Mouse (Mus musculus) forebrain, embryonic 13.5 days (tissue): ENCODE data around the gene Tgfbi. TPM values are rescaled to one million over a fixed set of nuclear protein-coding genes. Genes with fewer than 3 reads are reported as not detected.

Source experiments
- ATAC-seq: fragments of 200-750 bp; cut with Nextera tagmentation; 2 replicates; pipeline ENCODE4 v1.8.0; 2017
- H3K27ac ChIP-seq: fragments of 300-500 bp; sonication (generic); 2 replicates; pipeline ENCODE4 v1.5.1; 2015; ENCODE audit warnings: inconsistent platforms, mild to moderate bottlenecking, moderate library complexity
- H3K27me3 ChIP-seq: fragments of 300-500 bp; sonication (generic); 2 replicates; pipeline ENCODE4 v1.6.1; 2015; ENCODE audit warnings: mild to moderate bottlenecking, inconsistent platforms
- H3K36me3 ChIP-seq: fragments of 300-500 bp; sonication (generic); 2 replicates; pipeline ENCODE4 v1.6.1; 2015; ENCODE audit warnings: mild to moderate bottlenecking, inconsistent platforms; ENCODE audit not compliant: poor library complexity, severe bottlenecking
- H3K4me1 ChIP-seq: fragments of 300-500 bp; sonication (generic); 2 replicates; pipeline ENCODE4 v1.6.1; 2015; ENCODE audit warnings: inconsistent platforms
- H3K4me2 ChIP-seq: fragments of 300-500 bp; sonication (generic); 2 replicates; pipeline ENCODE4 v1.6.1; 2015; ENCODE audit warnings: inconsistent platforms, mild to moderate bottlenecking, moderate library complexity
- H3K4me3 ChIP-seq: fragments of 300-500 bp; sonication (generic); 2 replicates; pipeline ENCODE4 v1.5.1; 2015; ENCODE audit warnings: mild to moderate bottlenecking, inconsistent platforms
- H3K9ac ChIP-seq: fragments of 300-500 bp; sonication (generic); 2 replicates; pipeline ENCODE4 v1.6.1; 2015; ENCODE audit warnings: mild to moderate bottlenecking, inconsistent platforms
- H3K9me3 ChIP-seq: fragments of 300-500 bp; sonication (generic); replicated peaks from 2 replicates; pipeline ENCODE4 v1.6.1; 2016; ENCODE audit warnings: inconsistent platforms
- WGBS: fragments of 180-500 bp; shearing (Covaris S2); methylation state at CpG from one replicate; pipeline ENCODE4 v1.1.7; 2015; 5-methylcytosine and 5-hydroxymethylcytosine counted together
- polyA plus RNA-seq: library from polyadenylated mRNA; unstranded; fragments of >200 nt; fragmentation: Nextera tagmentation; extraction: Ambion mirVana; gene quantifications from 2 replicates; pipeline ENCODE4 v1.2.1, GENCODE M21; 2015

Tgfbi gene
- polyA plus RNA-seq, 1 experiment from 2014 or later = 4.8 TPM

DNA sequence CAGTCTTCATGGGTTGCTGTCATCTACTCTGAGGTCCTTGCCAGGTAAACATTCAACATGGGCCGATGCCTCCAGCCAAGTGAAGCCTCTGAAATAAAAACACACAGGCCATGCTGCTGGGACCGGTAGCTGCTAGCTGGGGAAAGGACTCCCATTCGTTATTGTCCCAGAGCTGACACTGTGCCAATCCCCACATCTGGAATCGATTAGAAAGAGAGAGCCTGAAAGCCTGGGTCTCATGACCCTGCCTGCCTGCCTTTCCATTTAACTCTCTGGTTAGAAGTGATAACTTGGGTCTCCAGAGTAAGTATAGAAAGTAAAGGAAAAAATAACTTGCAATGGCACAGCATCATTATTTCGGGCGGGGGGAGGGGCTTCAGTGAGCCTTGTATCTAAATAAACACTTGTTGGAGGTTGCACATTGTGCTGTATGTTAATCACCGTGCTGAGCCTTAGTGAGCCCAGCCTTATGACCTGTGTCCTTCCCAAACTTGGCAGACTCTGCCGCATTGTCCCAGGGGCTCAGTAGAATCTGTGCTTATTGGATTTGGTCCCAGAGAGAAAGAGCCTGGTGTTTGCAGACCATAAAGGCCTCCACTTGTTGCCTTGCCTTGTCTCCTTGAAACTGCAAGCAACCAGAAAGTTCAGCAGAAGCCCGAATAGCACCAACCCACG is 9.0 kb upstream of the Tgfbi start:
- Histone ChIP-seq H3K27ac (no peak overlapping the region), H3K36me3 (no peaks in the 10 kb centered on the region), H3K4me1 (peaks cover 30% of the 10 kb centered on the region), H3K4me3 (no peak overlapping the region), H3K4me2 (no peak overlapping the region), H3K9me3 (no peaks in the 10 kb centered on the region), H3K27me3 (no peaks in the 10 kb centered on the region), H3K9ac (no peak overlapping the region)
- WGBS = 80% methylated on average over 10 of the region's 10 CpGs
- no peak for ATAC-seq

- Histone ChIP-seq H3K36me3 (no peaks in the 10 kb centered on the region), H3K9ac (no peak overlapping the region), H3K27ac (no peak overlapping the region), H3K9me3 (no peaks in the 10 kb centered on the region), H3K27me3 (no peaks in the 10 kb centered on the region), H3K4me2 (no peak overlapping the region), H3K4me3 (no peak overlapping the region), H3K4me1 (peaks cover 30% of the 10 kb centered on the region)
- no peak for ATAC-seq
- WGBS = 50% methylated on average over 11 of the region's 11 CpGs
Observed at GRCm38 (mm10) chr13:56601199-56601598, 8.1 kb upstream of the Tgfbi start.

DNA sequence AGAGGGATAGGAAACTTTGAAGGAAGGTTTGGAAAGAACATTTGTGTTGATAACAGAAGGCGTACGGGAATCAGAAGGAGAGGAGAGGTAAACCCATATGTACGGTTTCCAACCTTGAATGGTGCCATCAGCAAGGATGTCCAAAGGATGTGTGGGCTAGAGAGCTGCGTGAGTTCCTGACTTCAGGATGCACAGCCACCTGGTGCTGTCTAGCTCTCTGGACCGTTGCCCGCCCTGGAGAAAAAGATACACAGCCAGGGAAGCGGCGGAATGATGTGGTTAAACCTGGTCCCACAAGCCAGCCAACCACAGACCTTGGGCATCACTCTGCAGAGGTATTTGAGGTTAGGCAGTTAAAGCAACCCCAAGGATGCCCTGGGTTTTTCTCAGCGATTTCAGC is 3.8 kb upstream of the Tgfbi start:
- Histone ChIP-seq H3K27me3 (peaks cover 29% of the 10 kb centered on the region), H3K4me3 (no peak overlapping the region), H3K9me3 (no peaks in the 10 kb centered on the region), H3K27ac (no peak overlapping the region), H3K4me2 (no peak overlapping the region), H3K9ac (no peak overlapping the region), H3K4me1 (peaks cover 27% of the 10 kb centered on the region), H3K36me3 (no peaks in the 10 kb centered on the region)
- no peak for ATAC-seq
- WGBS = 92% methylated on average over 9 of the region's 9 CpGs

- Histone ChIP-seq H3K4me3 (no peak overlapping the region), H3K36me3 (no peaks in the 10 kb centered on the region), H3K9me3 (no peaks in the 10 kb centered on the region), H3K27me3 (peaks cover 37% of the 10 kb centered on the region), H3K27ac (no peak overlapping the region), H3K4me1 (peaks cover 18% of the 10 kb centered on the region), H3K9ac (no peak overlapping the region), H3K4me2 (no peak overlapping the region)
- 64% methylated on average over 11 of the region's 11 CpGs for WGBS
- ATAC-seq = no peak
Observed at GRCm38 (mm10) chr13:56606724-56607123, 2.6 kb upstream of the Tgfbi start.

- Histone ChIP-seq H3K4me3 (no peak overlapping the region), H3K9ac (no peak overlapping the region), H3K27ac (no peak overlapping the region), H3K4me2 (no peak overlapping the region), H3K9me3 (no peaks in the 10 kb centered on the region), H3K4me1 (peaks cover 22% of the 10 kb centered on the region), H3K36me3 (no peaks in the 10 kb centered on the region), H3K27me3 (peaks cover 40% of the 10 kb centered on the region)
- 55% methylated on average over 7 of the region's 7 CpGs for WGBS
- ATAC-seq = no peak
Observed at GRCm38 (mm10) chr13:56607225-56607624, 2.1 kb upstream of the Tgfbi start.

DNA sequence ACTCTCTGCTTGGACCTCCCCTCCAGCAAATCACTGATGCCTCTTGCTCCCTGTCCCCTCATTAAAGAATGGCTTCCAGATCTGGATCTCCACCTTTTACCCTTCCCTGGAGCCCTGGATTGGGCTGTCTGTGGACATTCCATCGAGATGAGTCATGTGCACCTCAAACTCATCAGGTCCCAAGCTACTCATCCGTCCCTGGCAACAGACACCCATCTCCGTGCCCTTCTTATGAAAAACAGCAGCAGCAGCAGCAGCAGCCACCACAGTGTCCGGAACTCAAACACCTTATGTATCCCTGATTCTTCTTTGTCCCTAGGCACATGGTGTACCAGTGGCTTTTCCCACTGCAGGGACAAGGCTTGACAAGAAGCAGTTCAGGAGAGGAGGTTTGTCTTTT is 1.5 kb upstream of the Tgfbi start:
- H3K27ac ChIP-seq = no peak overlapping the region
- no peak overlapping the region for H3K4me2 ChIP-seq
- H3K27me3 ChIP-seq = peaks cover 43% of the 10 kb centered on the region
- peaks cover 25% of the 10 kb centered on the region for H3K4me1 ChIP-seq
- no peaks in the 10 kb centered on the region for H3K36me3 ChIP-seq
- H3K9ac ChIP-seq = no peak overlapping the region
- ATAC-seq = no peak
- H3K4me3 ChIP-seq = no peak overlapping the region
- 85% methylated on average over 4 of the region's 4 CpGs for WGBS
- no peaks in the 10 kb centered on the region for H3K9me3 ChIP-seq

- Histone ChIP-seq H3K9me3 (no peaks in the 10 kb centered on the region), H3K4me3 (no peak overlapping the region), H3K27ac (no peak overlapping the region), H3K9ac (no peak overlapping the region), H3K4me2 (no peak overlapping the region), H3K36me3 (no peaks in the 10 kb centered on the region), H3K4me1 (peaks cover 37% of the 10 kb centered on the region), H3K27me3 (peaks cover 52% of the 10 kb centered on the region)
- ATAC-seq = no peak
- WGBS = 85% methylated on average over 4 of the region's 4 CpGs
Observed at GRCm38 (mm10) chr13:56611129-56611528, 1.8 kb downstream of the Tgfbi start.

- no peak for ATAC-seq
- H3K36me3 ChIP-seq = no peaks in the 10 kb centered on the region
- H3K27me3 ChIP-seq = peaks cover 52% of the 10 kb centered on the region
- 52% methylated on average over 3 of the region's 3 CpGs for WGBS
- H3K4me2 ChIP-seq = no peak overlapping the region
- peaks cover 36% of the 10 kb centered on the region for H3K4me1 ChIP-seq
- no peaks in the 10 kb centered on the region for H3K9me3 ChIP-seq
- no peak overlapping the region for H3K4me3 ChIP-seq
- no peak overlapping the region for H3K9ac ChIP-seq
- no peak overlapping the region for H3K27ac ChIP-seq
Observed at GRCm38 (mm10) chr13:56611741-56612140, 2.4 kb downstream of the Tgfbi start.

GRCm38 (mm10) chr13:56612331-56612730 is 3.0 kb downstream of the Tgfbi start:
- H3K27ac ChIP-seq = no peak overlapping the region
- peaks cover 30% of the 10 kb centered on the region for H3K4me1 ChIP-seq
- H3K9me3 ChIP-seq = no peaks in the 10 kb centered on the region
- no peaks in the 10 kb centered on the region for H3K36me3 ChIP-seq
- peaks cover 52% of the 10 kb centered on the region for H3K27me3 ChIP-seq
- H3K9ac ChIP-seq = no peak overlapping the region
- no peak overlapping the region for H3K4me2 ChIP-seq
- WGBS = 15% methylated on average over 10 of the region's 10 CpGs
- no peak overlapping the region for H3K4me3 ChIP-seq
- ATAC-seq = no peak

- H3K4me3 ChIP-seq = no peak overlapping the region
Observed at GRCm38 (mm10) chr13:56613366-56613998, 4.2 kb downstream of the Tgfbi start.

DNA sequence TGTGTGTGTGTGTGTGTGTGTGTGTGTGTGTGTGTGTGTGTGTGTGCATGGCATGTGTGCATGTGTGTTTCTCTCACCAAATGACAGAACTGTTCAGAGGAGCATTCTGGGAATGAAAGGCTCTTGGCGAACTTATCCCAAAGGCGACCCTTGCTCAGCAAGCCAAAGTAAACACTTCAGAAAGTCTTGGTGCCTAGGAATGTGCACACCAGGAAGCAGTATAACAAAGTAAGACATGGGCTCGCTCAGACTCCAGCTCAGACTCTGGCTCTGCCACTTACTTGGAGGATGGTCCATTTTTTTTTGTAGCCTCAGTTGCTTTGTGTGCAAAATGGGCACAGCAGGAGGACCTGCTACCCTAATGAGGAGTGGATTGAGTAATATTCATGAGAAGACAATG is 5.4 kb downstream of the Tgfbi start:
- Histone ChIP-seq H3K4me2 (no peak overlapping the region), H3K9ac (no peak overlapping the region), H3K4me3 (no peak overlapping the region), H3K9me3 (no peaks in the 10 kb centered on the region), H3K4me1 (peaks cover 23% of the 10 kb centered on the region), H3K36me3 (no peaks in the 10 kb centered on the region), H3K27ac (no peak overlapping the region), H3K27me3 (peaks cover 30% of the 10 kb centered on the region)
- ATAC-seq = no peak
- 70% methylated on average over 3 of the region's 3 CpGs for WGBS

More at GRCm38 (mm10) chr13:56613366-56613998, 4.2 kb downstream of the Tgfbi start:
- Histone ChIP-seq H3K9ac (no peak overlapping the region), H3K27me3 (peaks cover 42% of the 10 kb centered on the region), H3K27ac (no peak overlapping the region), H3K36me3 (no peaks in the 10 kb centered on the region), H3K4me1 (peaks cover 30% of the 10 kb centered on the region), H3K4me2 (no peak overlapping the region), H3K9me3 (no peaks in the 10 kb centered on the region)
- no peak; the same call in 1 of the 2 replicates for ATAC-seq
- WGBS = 66% methylated on average over 9 of the region's 9 CpGs

DNA sequence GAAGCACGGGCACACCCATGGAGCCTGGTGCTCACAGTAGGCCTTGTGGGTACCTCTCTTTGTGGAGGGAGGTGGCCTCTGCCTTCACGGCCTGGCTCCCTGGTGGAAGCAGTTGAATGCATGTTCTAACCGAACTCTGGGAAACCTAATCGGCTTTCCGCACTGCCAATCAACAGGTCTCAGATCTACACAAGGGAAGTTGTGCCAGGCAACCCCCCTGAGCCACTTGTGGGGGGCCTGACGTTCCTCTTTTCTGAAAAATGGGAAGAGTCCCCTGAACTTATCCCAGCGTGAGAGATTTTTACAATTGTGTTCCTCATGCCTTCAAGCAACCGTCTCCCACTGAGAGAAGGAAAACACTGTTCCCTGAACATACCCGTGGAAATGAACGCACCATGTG is 5.9 kb downstream of the Tgfbi start:
- Histone ChIP-seq H3K4me1 (peaks cover 20% of the 10 kb centered on the region), H3K9ac (no peak overlapping the region), H3K4me2 (no peak overlapping the region), H3K27me3 (peaks cover 26% of the 10 kb centered on the region), H3K36me3 (no peaks in the 10 kb centered on the region), H3K4me3 (no peak overlapping the region), H3K27ac (no peak overlapping the region), H3K9me3 (no peaks in the 10 kb centered on the region)
- WGBS = 50% methylated on average over 10 of the region's 10 CpGs
- no peak for ATAC-seq

- 60% methylated on average over 9 of the region's 9 CpGs for WGBS
- H3K9ac ChIP-seq = no peak overlapping the region
- no peaks in the 10 kb centered on the region for H3K9me3 ChIP-seq
- no peak overlapping the region for H3K4me3 ChIP-seq
- H3K4me1 ChIP-seq = peaks cover 20% of the 10 kb centered on the region
- H3K27me3 ChIP-seq = peaks cover 19% of the 10 kb centered on the region
- no peak overlapping the region for H3K4me2 ChIP-seq
- H3K27ac ChIP-seq = no peak overlapping the region
- no peak for ATAC-seq
- H3K36me3 ChIP-seq = no peaks in the 10 kb centered on the region
Observed at GRCm38 (mm10) chr13:56615864-56616263, 6.5 kb downstream of the Tgfbi start.
